Mouse (Mus musculus) midbrain, embryonic 13.5 days (tissue): ENCODE results near the gene Deaf1. TPM values are rescaled to one million over a fixed set of nuclear protein-coding genes. Genes with fewer than 3 reads are reported as not detected.

Experiments
- ATAC-seq: fragments of 200-750 bp; cut with Nextera tagmentation; 2 replicates; pipeline ENCODE4 v1.8.0; 2017; ENCODE audit warnings: mild to moderate bottlenecking, moderate TSS enrichment, moderate library complexity
- H3K27ac ChIP-seq: fragments of 300-500 bp; sonication (generic); 2 replicates; pipeline ENCODE4 v1.5.1; 2015; ENCODE audit warnings: inconsistent platforms, mild to moderate bottlenecking, moderate library complexity
- H3K27me3 ChIP-seq: fragments of 300-500 bp; sonication (generic); 2 replicates; pipeline ENCODE4 v1.6.1; 2015; ENCODE audit warnings: mild to moderate bottlenecking, inconsistent platforms
- H3K36me3 ChIP-seq: fragments of 300-500 bp; sonication (generic); 2 replicates; pipeline ENCODE4 v1.6.1; 2015; ENCODE audit warnings: mild to moderate bottlenecking, inconsistent platforms
- H3K4me1 ChIP-seq: fragments of 300-500 bp; sonication (generic); replicated peaks from 2 replicates; pipeline ENCODE4 v1.6.1; 2015; ENCODE audit warnings: inconsistent platforms
- H3K4me2 ChIP-seq: fragments of 300-500 bp; sonication (generic); replicated peaks from 2 replicates; pipeline ENCODE4 v1.6.1; 2015; ENCODE audit warnings: moderate library complexity, mild to moderate bottlenecking, inconsistent platforms
- H3K4me3 ChIP-seq: fragments of 300-500 bp; sonication (generic); replicated peaks from 2 replicates; pipeline ENCODE4 v1.5.1; 2015; ENCODE audit warnings: mild to moderate bottlenecking, inconsistent platforms
- H3K9ac ChIP-seq: fragments of 300-500 bp; sonication (generic); replicated peaks from 2 replicates; pipeline ENCODE4 v1.6.1; 2015; ENCODE audit warnings: mild to moderate bottlenecking, inconsistent platforms
- H3K9me3 ChIP-seq: fragments of 300-500 bp; sonication (generic); 2 replicates; pipeline ENCODE4 v1.6.1; 2016; ENCODE audit warnings: mild to moderate bottlenecking, inconsistent platforms
- WGBS: fragments of 180-500 bp; shearing (Covaris S2); methylation state at CpG from one replicate; pipeline ENCODE4 v1.1.7; 2015; 5-methylcytosine and 5-hydroxymethylcytosine counted together
- polyA plus RNA-seq: library from polyadenylated mRNA; unstranded; fragments of >200 nt; fragmentation: Nextera tagmentation; extraction: Ambion mirVana; gene quantifications from 2 replicates; pipeline ENCODE4 v1.2.1, GENCODE M21; 2015

Deaf1 gene
- polyA plus RNA-seq, 1 experiment from 2014 or later = 148 TPM

- no peak for ATAC-seq
- 89% methylated on average over 8 of the region's 8 CpGs for WGBS
- H3K4me2 ChIP-seq = no peak overlapping the region
- H3K9ac ChIP-seq = no peak overlapping the region
- no peak overlapping the region for H3K27ac ChIP-seq
- H3K9me3 ChIP-seq = no peaks in the 10 kb centered on the region
- no peaks in the 10 kb centered on the region for H3K27me3 ChIP-seq
- H3K4me3 ChIP-seq = no peak overlapping the region
- H3K4me1 ChIP-seq = no peaks in the 10 kb centered on the region
- H3K36me3 ChIP-seq = peaks cover 98% of the 10 kb centered on the region
Measured at GRCm38 (mm10) chr7:141315076-141315475, 12.4 kb downstream of the Deaf1 start.

DNA sequence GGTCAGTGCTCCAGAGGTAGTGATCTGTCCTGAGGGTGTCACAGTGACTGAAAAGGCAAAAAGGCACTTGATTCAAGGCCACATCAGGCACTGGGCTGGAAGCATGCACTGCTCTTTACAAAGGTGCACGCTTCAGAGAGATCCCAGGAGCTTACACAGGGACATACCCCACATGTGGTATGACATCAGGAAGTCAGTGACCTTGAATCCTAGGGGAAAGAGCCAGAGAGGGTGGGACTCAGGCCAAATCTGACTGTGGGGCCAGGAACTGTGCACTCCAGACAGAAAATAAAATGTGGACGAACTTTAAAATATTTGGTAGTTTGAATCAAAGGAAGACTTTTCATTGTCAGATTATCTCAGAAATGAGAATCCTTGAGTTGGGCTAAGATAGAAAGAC is 13.1 kb downstream of the Deaf1 start:
- WGBS = 93% methylated on average over 2 of the region's 2 CpGs
- no peak for ATAC-seq
- H3K9ac ChIP-seq = no peak overlapping the region

DNA sequence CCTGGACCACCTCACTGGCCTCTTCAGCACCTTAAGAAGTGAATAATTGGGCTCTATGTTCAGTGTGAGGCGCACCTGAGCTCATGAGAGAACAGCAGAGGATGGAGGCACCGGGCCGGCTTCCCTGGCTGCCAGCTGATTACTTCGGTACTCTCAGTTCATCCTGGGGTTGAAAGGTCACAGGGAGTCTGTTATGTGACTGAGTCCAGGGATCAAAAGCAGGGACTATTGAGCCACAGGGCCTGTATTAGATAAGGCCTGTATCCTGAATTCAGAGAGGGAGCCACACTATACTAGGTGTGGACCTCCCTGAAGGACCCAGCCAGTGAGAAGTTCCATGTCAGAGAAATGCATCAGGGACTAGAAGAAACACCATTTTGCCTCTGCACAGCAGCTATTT is 23.0 kb downstream of the Deaf1 start:
- Histone ChIP-seq H3K4me2 (no peak overlapping the region), H3K27ac (no peak overlapping the region), H3K27me3 (no peaks in the 10 kb centered on the region), H3K9me3 (no peaks in the 10 kb centered on the region), H3K4me3 (no peak overlapping the region), H3K36me3 (peaks cover 98% of the 10 kb centered on the region), H3K9ac (no peak overlapping the region), H3K4me1 (no peaks in the 10 kb centered on the region)
- WGBS = 88% methylated on average over 4 of the region's 4 CpGs
- ATAC-seq = no peak

More for the DNA sequence above, 13.1 kb downstream of the Deaf1 start:
- H3K27ac ChIP-seq = no peak overlapping the region
- H3K4me1 ChIP-seq = no peaks in the 10 kb centered on the region
- no peaks in the 10 kb centered on the region for H3K27me3 ChIP-seq
- no peak overlapping the region for H3K4me2 ChIP-seq
- H3K36me3 ChIP-seq = peaks cover 99% of the 10 kb centered on the region
- no peaks in the 10 kb centered on the region for H3K9me3 ChIP-seq
- no peak overlapping the region for H3K4me3 ChIP-seq

- Histone ChIP-seq H3K4me1 (no peaks in the 10 kb centered on the region), H3K9ac (no peak overlapping the region), H3K4me3 (no peak overlapping the region), H3K27me3 (no peaks in the 10 kb centered on the region), H3K36me3 (peaks cover 94% of the 10 kb centered on the region), H3K27ac (no peak overlapping the region), H3K4me2 (no peak overlapping the region), H3K9me3 (no peaks in the 10 kb centered on the region)
- 87% methylated on average over 1 of the region's 1 CpGs for WGBS
- no peak for ATAC-seq
Measured at GRCm38 (mm10) chr7:141302702-141303268, 24.7 kb downstream of the Deaf1 start.

DNA sequence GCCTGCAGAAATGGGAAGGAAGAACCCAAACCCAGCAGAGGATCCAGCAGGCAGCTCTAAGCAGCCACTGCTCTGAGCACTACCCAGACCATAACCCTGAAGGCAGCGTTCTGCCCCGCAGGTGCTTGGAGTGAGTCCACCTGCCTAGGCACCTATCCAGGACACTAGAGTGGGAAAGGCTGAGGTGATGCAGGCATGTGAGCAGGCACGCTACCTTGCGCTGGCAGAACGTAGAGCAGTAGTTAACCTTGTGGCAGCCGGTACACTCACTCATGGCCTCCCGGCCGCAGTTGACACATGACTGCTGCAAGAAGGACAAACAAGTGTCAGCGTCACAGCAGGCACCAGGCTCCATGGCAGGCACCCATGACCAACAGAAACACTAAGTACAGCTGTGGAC is 26.1 kb downstream of the Deaf1 start:
- Histone ChIP-seq H3K4me3 (no peak overlapping the region), H3K27me3 (no peaks in the 10 kb centered on the region; the same call in 1 of the 2 replicates), H3K9ac (no peak overlapping the region), H3K27ac (no peak overlapping the region), H3K4me2 (no peak overlapping the region), H3K36me3 (peaks cover 95% of the 10 kb centered on the region), H3K9me3 (no peaks in the 10 kb centered on the region), H3K4me1 (no peaks in the 10 kb centered on the region)
- ATAC-seq = no peak
- WGBS = over 99% methylated on average over 9 of the region's 9 CpGs

DNA sequence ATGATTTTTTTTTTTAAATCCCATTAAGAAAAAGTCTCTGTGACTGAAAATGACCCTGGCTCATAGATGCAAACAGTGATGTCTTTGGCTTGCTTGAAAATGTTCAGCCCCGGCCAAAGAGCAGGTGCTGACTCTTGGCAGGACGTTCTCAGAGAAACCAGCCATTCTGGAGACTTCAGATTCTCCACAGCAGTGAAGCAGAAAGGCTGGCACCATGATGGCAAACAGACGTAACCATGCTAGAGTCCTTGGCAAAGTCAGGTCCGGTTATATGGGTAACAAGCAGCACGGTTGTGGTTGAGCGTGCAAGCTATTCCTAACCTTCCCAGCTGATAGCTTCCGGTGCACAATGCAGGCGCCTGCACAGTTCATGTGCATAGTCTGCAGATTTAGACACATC is 28.3 kb downstream of the Deaf1 start:
- Histone ChIP-seq H3K4me2 (no peak overlapping the region), H3K27ac (no peak overlapping the region), H3K27me3 (peaks cover 20% of the 10 kb centered on the region), H3K36me3 (peaks cover 74% of the 10 kb centered on the region), H3K9me3 (no peaks in the 10 kb centered on the region), H3K4me3 (no peak overlapping the region), H3K9ac (no peak overlapping the region), H3K4me1 (peaks cover 6% of the 10 kb centered on the region)
- 96% methylated on average over 8 of the region's 8 CpGs for WGBS
- no peak for ATAC-seq

- Histone ChIP-seq H3K4me3 (no peak overlapping the region), H3K9ac (no peak overlapping the region), H3K27me3 (peaks cover 31% of the 10 kb centered on the region), H3K27ac (no peak overlapping the region), H3K36me3 (peaks cover 63% of the 10 kb centered on the region), H3K9me3 (no peaks in the 10 kb centered on the region), H3K4me2 (no peak overlapping the region), H3K4me1 (peaks cover 17% of the 10 kb centered on the region)
- 83% methylated on average over 3 of the region's 3 CpGs for WGBS
- no peak for ATAC-seq
Measured at GRCm38 (mm10) chr7:141297926-141298650, 29.4 kb downstream of the Deaf1 start.

DNA sequence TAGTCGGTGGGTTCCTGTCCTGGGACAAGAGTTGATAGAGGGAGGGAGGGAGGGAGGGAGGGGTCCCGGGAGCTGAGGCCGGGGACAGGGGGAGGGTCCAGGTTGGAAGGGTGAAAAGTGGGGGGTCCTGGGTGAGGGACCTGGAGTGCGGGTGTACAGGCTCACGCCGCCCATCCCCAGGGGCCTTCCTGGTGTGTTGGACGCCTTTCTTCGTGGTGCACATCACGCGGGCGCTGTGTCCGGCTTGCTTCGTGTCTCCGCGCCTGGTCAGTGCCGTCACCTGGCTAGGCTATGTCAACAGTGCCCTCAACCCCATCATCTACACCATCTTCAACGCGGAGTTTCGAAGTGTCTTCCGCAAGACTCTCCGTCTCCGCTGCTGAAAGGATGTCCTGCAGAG is 33.0 kb downstream of the Deaf1 start:
- 6% methylated on average over 20 of the region's 22 CpGs for whole genome bisulfite sequencing
- 0 out of 2 replicates have a peak, but pooled peaks have one; percentile 1 for ATAC-seq
- no peaks in the 10 kb centered on the region for H3K9me3 ChIP-seq
- H3K4me3 ChIP-seq = peak overlapping the region; percentile 36
- H3K27me3 ChIP-seq = peaks cover 65% of the 10 kb centered on the region
- no peak overlapping the region for H3K27ac ChIP-seq
- peaks cover 34% of the 10 kb centered on the region for H3K4me1 ChIP-seq
- peaks cover 27% of the 10 kb centered on the region for H3K36me3 ChIP-seq
- no peak overlapping the region for H3K9ac ChIP-seq
- H3K4me2 ChIP-seq = peak overlapping the region; percentile 55

GRCm38 (mm10) chr7:141293852-141294471 is 33.5 kb downstream of the Deaf1 start:
- ATAC-seq = peak; percentile 34; the same call in 1 of the 2 replicates

DNA sequence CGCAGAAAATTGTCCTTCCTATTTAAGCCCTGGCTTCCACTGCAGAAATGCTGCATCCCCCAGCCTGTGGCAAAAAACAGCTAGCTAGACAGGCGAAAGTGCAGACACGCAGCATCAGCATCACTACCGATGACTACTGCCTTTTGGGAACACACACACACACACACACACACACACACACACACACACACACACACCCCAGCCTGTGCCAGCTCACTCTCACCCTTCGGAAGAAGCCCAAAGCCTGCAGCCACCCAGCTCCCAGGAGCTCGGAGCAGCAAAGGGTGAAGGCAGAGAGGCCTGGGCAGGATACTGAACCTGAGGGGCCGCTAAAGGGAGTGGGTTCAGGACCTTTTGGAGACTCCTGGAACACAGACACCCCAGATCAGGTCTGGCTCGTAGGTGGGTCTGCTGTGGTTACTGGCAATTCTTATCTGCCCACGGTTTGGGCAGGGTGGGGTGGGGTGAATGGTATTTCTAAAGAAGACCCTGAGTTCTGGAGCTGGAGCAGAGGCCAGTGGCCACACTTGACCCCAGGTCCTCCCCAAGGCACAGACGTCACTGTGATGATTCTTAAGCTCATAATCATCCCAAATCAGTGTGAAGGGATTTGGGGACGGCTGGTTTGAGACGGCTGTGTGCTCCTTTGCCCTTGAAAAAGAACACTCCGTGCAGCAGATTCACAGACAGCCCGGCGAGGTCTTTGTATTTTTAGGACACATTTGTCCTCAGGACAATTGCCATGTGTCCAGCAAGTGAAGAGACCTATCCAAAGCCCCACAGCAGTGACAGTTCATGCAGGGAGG is 34.7 kb downstream of the Deaf1 start:
- peak overlapping the region; percentile 73; the same call in 1 of the 2 replicates for H3K9ac ChIP-seq
- H3K4me3 ChIP-seq = peak overlapping the region; percentile 51
- no peaks in the 10 kb centered on the region for H3K9me3 ChIP-seq
- H3K4me2 ChIP-seq = peak overlapping the region; percentile 90
- H3K4me1 ChIP-seq = peaks cover 34% of the 10 kb centered on the region
- peaks cover 68% of the 10 kb centered on the region for H3K27me3 ChIP-seq
- no peak overlapping the region for H3K27ac ChIP-seq
- ATAC-seq = 0 out of 2 replicates have a peak, but pooled peaks have one; percentile 32
- WGBS = 24% methylated on average over 15 of the region's 15 CpGs
- H3K36me3 ChIP-seq = peaks cover 14% of the 10 kb centered on the region

More at GRCm38 (mm10) chr7:141293852-141294471, 33.5 kb downstream of the Deaf1 start:
- Histone ChIP-seq H3K4me2 (peak overlapping the region; percentile 55), H3K9ac (peak overlapping the region; percentile 46), H3K27me3 (peaks cover 65% of the 10 kb centered on the region), H3K27ac (no peak overlapping the region), H3K9me3 (no peaks in the 10 kb centered on the region), H3K36me3 (peaks cover 22% of the 10 kb centered on the region), H3K4me3 (peak overlapping the region; percentile 36), H3K4me1 (peaks cover 34% of the 10 kb centered on the region)
- under 1% methylated on average over 53 of the region's 53 CpGs for WGBS

- Histone ChIP-seq H3K4me2 (peak within 1 kb of the TSS; percentile 90), H3K27ac (no peak within 1 kb of the TSS), H3K4me3 (peak within 1 kb of the TSS; percentile 51), H3K9me3 (no peaks in the 10 kb centered on the region), H3K9ac (peak within 1 kb of the TSS; percentile 73), H3K36me3 (peaks cover 6% of the 10 kb centered on the region), H3K27me3 (peaks cover 68% of the 10 kb centered on the region), H3K4me1 (peaks cover 34% of the 10 kb centered on the region)
- 1% methylated on average over 46 of the region's 46 CpGs for WGBS
- ATAC-seq = peak; percentile 66
Measured at GRCm38 (mm10) chr7:141291921-141292582, 35.4 kb downstream of the Deaf1 start, which contains the start of gene Drd4. Drd4 (plus strand) TSS chr7:141292006.
